Mouse (Mus musculus): ENCODE measurements around the gene Dagla. TPM values are rescaled to one million over a fixed set of nuclear protein-coding genes. Genes with fewer than 3 reads are reported as not detected.

Dagla gene
- total and polyA plus RNA-seq, 3 experiments = 0.11 TPM; not detected in 2

- DNase-seq (ENCODE audit: low spot score) = no peak
- no peak for TF ChIP-seq GATA1 (IDR thresholded peaks at IDR 0.05; ENCODE audit: borderline replicate concordance, low read length)
- TF ChIP-seq TAL1 (conservative IDR thresholded peaks at IDR 0.05; ENCODE audit: low read depth, low read length) = no peak
- TF ChIP-seq POLR2AphosphoS5 (IDR thresholded peaks at IDR 0.05; ENCODE audit: insufficient replicate concordance, low read depth, low read length) = no peak
- TF ChIP-seq CTCF (IDR thresholded peaks at IDR 0.05; ENCODE audit: low read depth, low read length) = no peak
- no peak for TF ChIP-seq GATA2 (IDR thresholded peaks at IDR 0.05; ENCODE audit: borderline replicate concordance, low read depth, low read length)
- no peak for ATAC-seq (ENCODE audit: extremely low read depth, insufficient number of reproducible peaks, low FRiP score, poor library complexity, severe bottlenecking)
- no peaks in the 10 kb centered on the region for H3K36me3 ChIP-seq (replicated peaks)
- H3K27me3 ChIP-seq (ENCODE audit: insufficient read depth, low read length) = peaks cover 68% of the 10 kb centered on the region
- no peak overlapping the region for H3K4me3 ChIP-seq (ENCODE audit: low read depth, low read length)
- peaks cover 3% of the 10 kb centered on the region; the same call in 1 of the 2 replicates for H3K9me3 ChIP-seq (replicated peaks)
- H3K4me1 ChIP-seq (ENCODE audit: insufficient read depth, low read depth, low read length) = 0 out of 2 replicates have a peak, but pooled peaks cover 6% of the 10 kb centered on the region
Measured at GRCm38 (mm10) chr19:10235784-10236565, 68.7 kb downstream of the Dagla start.

- Histone ChIP-seq H3K27me3 (ENCODE audit: insufficient read depth, low read length) (peaks cover 82% of the 10 kb centered on the region), H3K4me3 (ENCODE audit: low read depth, low read length) (no peak overlapping the region), H3K9me3 (replicated peaks) (no peaks in the 10 kb centered on the region), H3K36me3 (replicated peaks) (no peaks in the 10 kb centered on the region), H3K4me1 (ENCODE audit: insufficient read depth, low read depth, low read length) (no peaks in the 10 kb centered on the region)
- TF ChIP-seq CTCF (IDR thresholded peaks at IDR 0.05; ENCODE audit: low read depth, low read length) = no peak
- no peak for TF ChIP-seq GATA1 (IDR thresholded peaks at IDR 0.05; ENCODE audit: borderline replicate concordance, low read length)
- TF ChIP-seq GATA2 (IDR thresholded peaks at IDR 0.05; ENCODE audit: borderline replicate concordance, low read depth, low read length) = no peak
- no peak for TF ChIP-seq POLR2AphosphoS5 (IDR thresholded peaks at IDR 0.05; ENCODE audit: insufficient replicate concordance, low read depth, low read length)
- no peak for TF ChIP-seq TAL1 (conservative IDR thresholded peaks at IDR 0.05; ENCODE audit: low read depth, low read length)
- DNase-seq (ENCODE audit: low spot score) (no peak), ATAC-seq (ENCODE audit: extremely low read depth, insufficient number of reproducible peaks, low FRiP score, poor library complexity, severe bottlenecking) (no peak)
Measured at GRCm38 (mm10) chr19:10232327-10233017, 72.2 kb downstream of the Dagla start.

GRCm38 (mm10) chr19:10231871-10232270 lies 72.8 kb downstream of the Dagla start:
- ATAC-seq (ENCODE audit: extremely low read depth, insufficient number of reproducible peaks, low FRiP score, poor library complexity, severe bottlenecking) (no peak), DNase-seq (ENCODE audit: low spot score) (no peak)
- Histone ChIP-seq H3K36me3 (replicated peaks) (no peaks in the 10 kb centered on the region), H3K4me1 (ENCODE audit: insufficient read depth, low read depth, low read length) (no peaks in the 10 kb centered on the region), H3K4me3 (ENCODE audit: low read depth, low read length) (no peak overlapping the region), H3K27me3 (ENCODE audit: insufficient read depth, low read length) (peaks cover 87% of the 10 kb centered on the region), H3K9me3 (replicated peaks) (no peaks in the 10 kb centered on the region)
- TF ChIP-seq CTCF (IDR thresholded peaks at IDR 0.05; ENCODE audit: low read depth, low read length) (no peak), GATA1 (IDR thresholded peaks at IDR 0.05; ENCODE audit: borderline replicate concordance, low read length) (no peak), POLR2AphosphoS5 (IDR thresholded peaks at IDR 0.05; ENCODE audit: insufficient replicate concordance, low read depth, low read length) (no peak), TAL1 (conservative IDR thresholded peaks at IDR 0.05; ENCODE audit: low read depth, low read length) (no peak), GATA2 (IDR thresholded peaks at IDR 0.05; ENCODE audit: borderline replicate concordance, low read depth, low read length) (no peak)

GRCm38 (mm10) chr19:10231016-10231415 lies 73.7 kb downstream of the Dagla start:
- peaks cover 84% of the 10 kb centered on the region for H3K27me3 ChIP-seq (ENCODE audit: insufficient read depth, low read length)
- no peak overlapping the region for H3K4me3 ChIP-seq (ENCODE audit: low read depth, low read length)
- no peaks in the 10 kb centered on the region for H3K4me1 ChIP-seq (ENCODE audit: insufficient read depth, low read depth, low read length)
- DNase-seq (ENCODE audit: low spot score) = no peak
- no peak for ATAC-seq (ENCODE audit: extremely low read depth, insufficient number of reproducible peaks, low FRiP score, poor library complexity, severe bottlenecking)
- H3K9me3 ChIP-seq (replicated peaks) = no peaks in the 10 kb centered on the region
- no peak for TF ChIP-seq CTCF (IDR thresholded peaks at IDR 0.05; ENCODE audit: low read depth, low read length)
- no peaks in the 10 kb centered on the region for H3K36me3 ChIP-seq (replicated peaks)

GRCm38 (mm10) chr19:10225767-10226166 lies 78.9 kb downstream of the Dagla start:
- no peaks in the 10 kb centered on the region for H3K36me3 ChIP-seq (replicated peaks)
- H3K9me3 ChIP-seq (replicated peaks) = no peaks in the 10 kb centered on the region
- no peak for DNase-seq (ENCODE audit: low spot score)
- H3K4me3 ChIP-seq (ENCODE audit: low read depth, low read length) = no peak overlapping the region
- peaks cover 5% of the 10 kb centered on the region for H3K4me1 ChIP-seq (ENCODE audit: insufficient read depth, low read depth, low read length)
- H3K27me3 ChIP-seq (ENCODE audit: insufficient read depth, low read length) = peaks cover 69% of the 10 kb centered on the region
- no peak for TF ChIP-seq GATA2 (IDR thresholded peaks at IDR 0.05; ENCODE audit: borderline replicate concordance, low read depth, low read length)
- TF ChIP-seq CTCF (IDR thresholded peaks at IDR 0.05; ENCODE audit: low read depth, low read length) = no peak
- TF ChIP-seq POLR2AphosphoS5 (IDR thresholded peaks at IDR 0.05; ENCODE audit: insufficient replicate concordance, low read depth, low read length) = no peak
- TF ChIP-seq GATA1 (IDR thresholded peaks at IDR 0.05; ENCODE audit: borderline replicate concordance, low read length) = no peak
- no peak for TF ChIP-seq TAL1 (conservative IDR thresholded peaks at IDR 0.05; ENCODE audit: low read depth, low read length)
- ATAC-seq (ENCODE audit: extremely low read depth, insufficient number of reproducible peaks, low FRiP score, poor library complexity, severe bottlenecking) = no peak

GRCm38 (mm10) chr19:10224637-10225453 lies 79.8 kb downstream of the Dagla start:
- ATAC-seq (ENCODE audit: extremely low read depth, insufficient number of reproducible peaks, low FRiP score, poor library complexity, severe bottlenecking) (no peak), DNase-seq (ENCODE audit: low spot score) (no peak)
- Histone ChIP-seq H3K9me3 (replicated peaks) (no peaks in the 10 kb centered on the region), H3K4me3 (ENCODE audit: low read depth, low read length) (no peak overlapping the region), H3K36me3 (replicated peaks) (no peaks in the 10 kb centered on the region), H3K4me1 (ENCODE audit: insufficient read depth, low read depth, low read length) (peaks cover 6% of the 10 kb centered on the region), H3K27me3 (ENCODE audit: insufficient read depth, low read length) (peaks cover 66% of the 10 kb centered on the region)
- TF ChIP-seq GATA2 (IDR thresholded peaks at IDR 0.05; ENCODE audit: borderline replicate concordance, low read depth, low read length) = no peak
- no peak for TF ChIP-seq TAL1 (conservative IDR thresholded peaks at IDR 0.05; ENCODE audit: low read depth, low read length)
- no peak for TF ChIP-seq POLR2AphosphoS5 (IDR thresholded peaks at IDR 0.05; ENCODE audit: insufficient replicate concordance, low read depth, low read length)
- no peak for TF ChIP-seq GATA1 (IDR thresholded peaks at IDR 0.05; ENCODE audit: borderline replicate concordance, low read length)
- no peak for TF ChIP-seq CTCF (IDR thresholded peaks at IDR 0.05; ENCODE audit: low read depth, low read length)

Measured in G1E (cell line).